Mouse (Mus musculus) macrophage (primary cell): ENCODE data around the gene Galm. TPM values are rescaled to one million over a fixed set of nuclear protein-coding genes. Genes with fewer than 3 reads are reported as not detected.

Source experiments
- H3K27ac ChIP-seq: fragments of 350-480 bp; formaldehyde crosslinking; 2 replicates; pipeline ENCODE4 v1.9.0; 2021
- H3K36me3 ChIP-seq: fragments of 350-480 bp; formaldehyde crosslinking; 2 replicates; pipeline ENCODE4 v1.9.0; 2021; ENCODE audit errors: inconsistent target
- H3K4me3 ChIP-seq: fragments of 350-480 bp; formaldehyde crosslinking; 2 replicates; pipeline ENCODE4 v1.9.0; 2021; ENCODE audit errors: inconsistent target
- H3K79me2 ChIP-seq: fragments of 350-480 bp; formaldehyde crosslinking; 2 replicates; pipeline ENCODE4 v1.9.0; 2021; ENCODE audit errors: inconsistent target
- WGBS: methylation state at CpG from one replicate; pipeline ENCODE4 v1.1.7; 2026; ENCODE audit warnings: inconsistent platforms; ENCODE audit not compliant: missing documents; 5-methylcytosine and 5-hydroxymethylcytosine counted together
- polyA plus RNA-seq: library from polyadenylated mRNA; stranded (reverse); fragments of 250-400 nt; gene quantifications from 3 replicates; pipeline ENCODE4 v1.2.4, GENCODE M21; 2018; ENCODE audit warnings: inconsistent platforms

The Galm gene
- polyA plus RNA-seq, 1 experiment from 2014 or later, result 26.5 TPM

DNA sequence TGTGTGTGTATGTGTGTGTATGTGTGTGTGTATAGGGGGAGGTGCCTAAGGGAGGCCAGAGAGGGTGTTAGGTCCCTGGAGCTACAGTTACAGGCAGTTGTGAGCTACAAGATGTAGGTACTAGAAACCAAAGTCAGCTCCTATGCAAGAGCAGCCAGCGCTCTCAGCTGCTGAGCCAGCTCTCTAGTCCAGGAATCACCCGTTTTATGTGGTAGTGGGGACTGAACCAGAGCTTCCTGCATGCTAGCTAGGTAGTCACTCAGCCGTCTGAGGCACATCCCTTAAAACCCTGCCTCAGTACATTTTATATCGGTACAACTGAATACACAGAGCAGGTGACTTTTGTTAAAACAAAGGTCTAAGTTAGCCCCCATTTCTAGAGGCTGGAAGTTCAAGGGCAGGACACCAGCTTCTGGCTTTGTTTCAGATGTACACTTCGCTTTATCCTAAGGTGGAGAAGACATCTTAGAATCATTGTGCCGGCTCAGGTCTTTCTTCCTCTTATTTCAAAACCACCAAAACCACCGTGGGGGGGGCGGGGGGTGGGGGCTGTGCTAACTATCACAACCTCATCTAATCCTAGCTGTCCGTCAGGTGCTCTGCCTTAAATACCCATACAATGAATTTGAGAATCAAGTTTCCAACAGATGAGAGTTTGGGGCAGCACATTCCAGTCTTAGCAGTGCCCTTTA lies 12.6 kb downstream of the Galm start:
- H3K79me2 ChIP-seq, result no peaks in the 10 kb centered on the region
- H3K36me3 ChIP-seq, result no peaks in the 10 kb centered on the region
- WGBS, result 22% methylated on average over 9 of the region's 9 CpGs
- H3K4me3 ChIP-seq, result no peak overlapping the region
- no peak overlapping the region for H3K27ac ChIP-seq

DNA sequence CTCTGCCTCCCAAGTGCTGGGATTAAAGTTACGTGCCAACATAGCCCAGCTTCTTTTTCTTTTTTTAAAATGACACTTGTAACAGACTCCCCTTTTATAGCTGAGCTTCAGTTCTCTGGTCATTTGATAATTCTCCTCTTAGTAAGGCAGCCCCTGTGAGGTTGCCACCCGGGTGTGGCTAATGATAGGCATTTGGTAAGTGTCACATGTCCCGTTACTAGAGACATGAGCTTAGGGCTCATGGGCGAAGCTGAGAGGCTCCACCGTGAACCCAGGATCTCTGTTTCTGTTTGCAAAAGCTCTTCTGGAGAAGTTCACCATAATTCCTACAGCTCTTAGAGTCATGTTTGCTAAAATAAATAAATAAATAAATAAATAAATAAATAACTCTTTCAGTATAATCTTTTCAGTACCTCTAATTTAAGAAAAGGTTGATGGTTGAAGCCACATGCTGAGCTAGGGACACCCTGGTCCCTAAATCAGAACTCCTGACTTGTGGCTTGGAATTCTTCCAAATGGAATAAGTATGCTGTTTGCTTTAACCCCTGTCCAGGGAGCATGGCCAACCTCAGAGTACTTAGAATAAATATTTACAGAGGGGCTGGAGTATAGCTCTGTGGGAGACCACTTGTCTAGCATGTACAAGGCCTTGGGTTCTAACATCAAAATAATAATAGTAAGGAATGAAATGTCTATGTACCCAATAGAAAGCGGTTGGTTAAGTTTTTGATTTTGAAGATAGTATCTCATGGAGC lies 16.4 kb downstream of the Galm start:
- H3K36me3 ChIP-seq, result no peaks in the 10 kb centered on the region
- 96% methylated on average over 6 of the region's 6 CpGs for WGBS
- H3K4me3 ChIP-seq, result no peak overlapping the region
- H3K79me2 ChIP-seq, result no peaks in the 10 kb centered on the region
- H3K27ac ChIP-seq, result no peak overlapping the region

DNA sequence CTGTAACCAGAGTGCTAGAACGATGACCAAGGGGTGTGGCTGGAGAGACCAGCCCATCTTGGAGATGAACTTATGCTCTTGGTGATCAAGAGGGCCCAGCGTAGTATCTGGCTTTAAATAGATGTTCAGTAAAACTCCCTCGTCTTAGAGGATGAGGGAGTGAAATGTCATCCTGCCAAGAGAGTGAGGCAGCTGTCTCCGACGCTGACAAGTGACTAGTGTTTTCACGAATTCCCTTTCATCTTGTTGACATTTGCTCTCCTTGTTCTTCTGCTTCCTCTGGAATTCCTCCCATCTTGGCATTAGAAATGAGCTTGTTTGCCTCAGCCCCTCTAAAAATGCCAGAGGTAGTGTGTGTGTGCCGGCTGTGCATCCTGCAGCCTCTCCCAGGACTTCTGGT lies 17.9 kb downstream of the Galm start:
- Histone ChIP-seq H3K4me3 (no peak overlapping the region), H3K36me3 (no peaks in the 10 kb centered on the region), H3K79me2 (no peaks in the 10 kb centered on the region), H3K27ac (no peak overlapping the region)
- 85% methylated on average over 7 of the region's 7 CpGs for WGBS

DNA sequence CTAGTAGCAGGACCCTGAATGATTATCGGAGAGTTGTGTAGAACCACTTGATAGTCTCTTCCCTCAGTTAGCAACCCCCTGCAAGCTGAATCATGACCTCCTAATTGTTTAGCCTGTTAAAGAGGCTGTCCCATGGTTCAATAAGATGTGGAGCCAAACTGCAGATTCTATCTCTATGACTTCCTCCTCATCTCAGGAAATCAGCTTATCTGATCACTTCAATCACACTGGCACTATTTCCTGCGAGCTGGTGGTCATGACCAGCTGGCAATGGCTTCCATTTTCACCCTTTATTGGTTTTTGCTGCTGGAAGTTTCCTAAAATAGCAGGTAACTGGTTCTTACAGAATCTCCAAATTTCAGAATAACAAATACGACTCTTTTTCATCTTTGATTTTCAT lies 18.5 kb downstream of the Galm start:
- H3K36me3 ChIP-seq, result no peaks in the 10 kb centered on the region
- whole genome bisulfite sequencing, result 56% methylated on average over 3 of the region's 3 CpGs
- no peak overlapping the region for H3K4me3 ChIP-seq
- H3K27ac ChIP-seq, result no peak overlapping the region
- no peaks in the 10 kb centered on the region for H3K79me2 ChIP-seq

DNA sequence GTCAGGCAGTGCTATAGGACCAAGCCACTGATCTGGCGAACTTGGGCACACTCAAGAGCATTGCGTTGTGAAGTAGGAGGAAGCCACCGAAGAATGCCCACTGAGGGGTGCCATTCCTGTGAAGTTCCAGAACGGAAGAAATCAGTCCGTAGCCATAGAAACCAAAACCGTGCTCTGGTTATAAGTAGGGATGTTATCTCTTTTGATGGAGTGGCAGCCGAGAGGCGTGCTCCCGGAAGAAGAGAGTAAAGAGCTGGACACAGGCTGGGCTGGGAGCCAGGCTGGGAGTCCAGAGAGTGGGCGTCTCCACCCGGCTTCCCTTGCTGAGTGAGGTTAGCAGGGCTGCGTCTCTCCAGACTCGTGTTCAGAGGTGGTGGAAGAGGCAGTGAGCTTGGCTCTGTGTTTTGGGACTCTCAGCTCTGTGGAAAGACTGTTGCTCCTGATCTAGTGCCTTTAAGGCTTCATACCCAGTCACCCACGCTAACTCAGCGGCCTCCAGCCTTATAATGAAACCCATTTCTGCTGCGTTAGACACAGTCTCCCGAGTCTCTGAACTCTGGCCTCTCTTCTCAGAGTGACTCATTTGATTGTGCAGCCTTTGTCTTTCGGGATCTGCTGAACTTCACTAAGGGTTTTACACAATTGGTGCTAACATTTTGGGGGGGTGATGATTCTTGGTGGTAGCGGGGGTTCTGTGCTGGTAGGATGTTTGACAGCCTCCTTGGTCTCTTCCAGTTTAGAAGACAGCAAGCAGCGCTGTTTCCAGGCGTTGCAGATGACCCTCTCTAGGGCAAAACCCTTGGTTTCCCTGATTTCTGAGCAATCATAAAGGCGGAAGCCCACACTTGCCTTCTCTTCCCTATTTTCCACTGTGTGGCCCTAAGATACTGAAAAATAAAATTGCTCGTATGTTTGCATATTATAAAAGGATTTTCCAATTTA lies 21.1 kb downstream of the Galm start:
- H3K36me3 ChIP-seq, result no peaks in the 10 kb centered on the region
- H3K4me3 ChIP-seq, result no peak overlapping the region
- WGBS, result 94% methylated on average over 23 of the region's 23 CpGs

DNA sequence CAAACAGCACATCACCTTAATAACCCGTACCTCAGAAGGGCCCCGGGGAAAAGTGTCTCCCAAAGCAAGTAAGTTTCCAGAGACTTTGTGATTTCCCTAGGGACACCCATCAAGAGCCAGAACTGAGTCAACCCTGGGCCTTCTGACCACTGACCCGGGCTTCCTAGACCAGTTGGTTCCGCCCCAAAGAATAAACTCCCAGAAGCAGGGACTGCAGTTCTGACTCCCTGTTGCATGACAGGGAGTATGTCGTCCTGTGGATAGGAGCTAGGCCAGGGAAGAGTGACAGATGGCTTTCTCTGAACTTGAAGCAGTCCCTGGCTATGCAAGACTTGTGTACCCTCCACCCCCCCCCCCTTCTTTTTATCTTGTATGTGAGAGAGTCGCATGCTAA lies 21.7 kb downstream of the Galm start:
- H3K27ac ChIP-seq, result no peak overlapping the region
- H3K36me3 ChIP-seq, result no peaks in the 10 kb centered on the region
- no peaks in the 10 kb centered on the region for H3K79me2 ChIP-seq
- H3K4me3 ChIP-seq, result no peak overlapping the region
- WGBS, result 95% methylated on average over 6 of the region's 6 CpGs

More for the DNA sequence above, 21.1 kb downstream of the Galm start:
- H3K27ac ChIP-seq, result no peak overlapping the region
- H3K79me2 ChIP-seq, result no peaks in the 10 kb centered on the region

DNA sequence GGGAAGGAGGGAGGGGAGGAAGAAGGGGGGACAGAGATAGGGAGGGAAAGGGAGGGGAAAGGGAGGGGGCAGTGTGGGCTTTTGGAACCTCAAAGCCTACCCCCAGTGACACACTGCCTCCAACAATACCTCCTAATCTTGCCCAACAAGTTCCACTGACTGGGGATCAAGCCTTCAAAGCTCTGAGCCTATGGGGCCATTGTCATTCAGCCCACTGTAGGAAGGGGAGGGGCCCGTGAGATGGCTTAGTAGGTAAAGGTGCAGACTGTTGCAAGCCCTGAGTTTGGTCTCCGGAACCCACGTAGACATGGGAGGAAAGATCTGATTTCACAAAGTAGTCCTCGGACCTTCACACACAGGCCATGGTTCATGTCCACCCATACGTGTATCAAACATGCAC lies 24.1 kb downstream of the Galm start:
- H3K4me3 ChIP-seq, result no peak overlapping the region
- H3K79me2 ChIP-seq, result no peaks in the 10 kb centered on the region
- no peak overlapping the region for H3K27ac ChIP-seq
- 93% methylated on average over 5 of the region's 5 CpGs for WGBS
- no peaks in the 10 kb centered on the region for H3K36me3 ChIP-seq

DNA sequence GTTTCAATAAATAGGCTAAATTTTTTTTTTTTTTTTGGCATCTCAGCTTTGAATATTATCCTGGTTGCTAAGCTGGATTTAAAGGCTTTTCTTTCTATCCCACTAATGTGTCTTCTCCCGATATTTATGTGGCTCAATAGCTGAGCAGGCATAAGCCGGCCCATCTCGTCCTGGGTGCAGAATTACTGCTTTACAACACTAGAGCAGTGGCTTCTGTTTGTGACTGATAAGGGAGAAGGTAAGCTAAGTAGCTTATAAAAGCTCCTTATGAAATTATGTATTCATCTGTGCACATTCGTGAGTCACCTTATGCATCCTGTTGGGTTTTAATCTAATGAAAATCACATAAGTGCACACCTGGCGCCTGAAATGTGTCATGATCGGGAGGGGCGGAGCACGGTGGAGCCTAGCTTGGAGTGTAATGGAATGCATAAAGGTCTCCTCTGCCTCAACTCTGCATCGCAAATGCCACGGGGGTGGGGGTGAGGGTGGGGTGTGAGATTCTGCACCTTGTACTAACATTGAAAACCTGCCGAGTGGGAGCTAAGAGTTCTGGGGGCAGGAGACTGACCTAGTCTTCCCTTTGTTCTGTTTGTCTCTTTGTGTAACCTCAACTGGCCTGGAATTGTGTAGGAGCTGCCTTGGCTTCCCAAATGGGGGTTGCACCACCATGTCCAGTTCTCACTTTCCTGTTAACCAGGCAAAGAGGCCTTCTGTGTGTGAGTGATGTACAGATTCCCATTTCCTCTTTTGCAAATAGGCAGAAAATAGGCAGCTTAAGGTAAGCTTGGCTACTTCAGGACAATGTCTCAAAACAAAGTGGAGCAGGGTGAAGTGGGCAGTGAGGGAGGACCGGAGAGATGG lies 25.7 kb downstream of the Galm start:
- H3K27ac ChIP-seq, result no peak overlapping the region
- no peaks in the 10 kb centered on the region for H3K36me3 ChIP-seq
- H3K4me3 ChIP-seq, result no peak overlapping the region
- no peaks in the 10 kb centered on the region for H3K79me2 ChIP-seq
- 90% methylated on average over 12 of the region's 12 CpGs for WGBS

DNA sequence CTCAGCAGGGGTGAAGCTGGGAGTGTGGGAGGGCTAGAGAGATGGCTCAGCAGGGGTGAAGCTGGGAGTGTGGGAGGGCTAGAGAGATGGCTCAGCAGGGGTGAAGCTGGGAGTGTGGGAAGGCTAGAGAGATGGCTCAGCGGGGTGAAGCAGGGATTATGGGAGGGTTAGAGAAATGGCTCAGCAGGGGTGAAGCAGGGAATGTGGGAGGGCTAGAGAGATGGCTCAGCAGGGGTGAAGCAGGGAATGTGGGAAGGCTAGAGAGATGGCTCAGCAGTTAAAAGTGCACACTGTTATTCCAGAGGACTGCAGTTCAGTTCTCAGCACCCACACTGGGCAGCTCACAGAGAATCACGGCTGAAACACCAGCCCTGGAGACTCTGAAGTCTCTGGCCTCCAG lies 26.4 kb downstream of the Galm start:
- 100% methylated on average over 2 of the region's 2 CpGs for WGBS
- no peaks in the 10 kb centered on the region for H3K36me3 ChIP-seq
- no peak overlapping the region for H3K4me3 ChIP-seq
- H3K79me2 ChIP-seq, result no peaks in the 10 kb centered on the region
- no peak overlapping the region for H3K27ac ChIP-seq

DNA sequence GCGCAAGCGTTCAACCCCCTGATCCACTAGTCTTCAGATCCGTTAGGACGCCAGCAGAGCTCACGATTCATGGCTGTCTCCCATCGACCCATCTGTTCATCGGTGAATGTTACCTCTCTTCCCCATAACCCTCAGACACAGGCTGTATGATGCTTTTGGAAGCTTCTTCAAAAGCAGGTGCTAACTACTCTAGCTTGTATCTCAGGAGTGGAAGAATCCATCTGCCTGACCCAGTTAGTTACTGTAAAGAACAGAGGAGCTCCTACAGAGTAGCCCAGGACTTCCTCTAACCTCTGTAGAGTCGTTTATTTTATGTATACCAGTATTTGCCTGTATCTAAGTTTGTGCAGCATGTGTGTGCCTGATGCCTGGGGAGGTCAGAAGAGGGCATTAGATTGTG lies 29.6 kb downstream of the Galm start:
- WGBS, result 85% methylated on average over 8 of the region's 8 CpGs
- H3K4me3 ChIP-seq, result no peak overlapping the region
- no peaks in the 10 kb centered on the region for H3K36me3 ChIP-seq
- no peaks in the 10 kb centered on the region for H3K79me2 ChIP-seq
- H3K27ac ChIP-seq, result no peak overlapping the region

DNA sequence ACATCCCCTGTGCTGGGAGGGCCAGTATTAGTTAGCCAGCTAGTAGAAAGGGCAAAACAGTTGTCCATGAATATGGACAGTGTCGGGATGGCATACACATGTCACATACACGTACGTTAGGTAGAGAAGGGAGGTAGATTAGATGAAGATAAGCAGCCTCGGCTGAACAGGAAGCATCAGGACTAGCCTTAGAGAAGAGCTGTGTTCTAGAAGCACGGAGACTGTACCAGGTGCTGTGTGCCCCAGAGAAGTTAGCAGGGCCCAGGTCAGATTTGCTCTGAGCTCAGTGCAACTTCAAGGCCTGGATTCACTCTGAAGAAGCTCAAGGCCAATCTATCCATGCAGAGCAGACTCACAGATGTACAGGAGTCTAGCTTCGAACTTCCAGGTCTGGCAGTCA lies 30.2 kb downstream of the Galm start:
- Histone ChIP-seq H3K4me3 (no peak overlapping the region), H3K36me3 (no peaks in the 10 kb centered on the region), H3K27ac (no peak overlapping the region), H3K79me2 (no peaks in the 10 kb centered on the region)
- WGBS, result 80% methylated on average over 6 of the region's 6 CpGs

DNA sequence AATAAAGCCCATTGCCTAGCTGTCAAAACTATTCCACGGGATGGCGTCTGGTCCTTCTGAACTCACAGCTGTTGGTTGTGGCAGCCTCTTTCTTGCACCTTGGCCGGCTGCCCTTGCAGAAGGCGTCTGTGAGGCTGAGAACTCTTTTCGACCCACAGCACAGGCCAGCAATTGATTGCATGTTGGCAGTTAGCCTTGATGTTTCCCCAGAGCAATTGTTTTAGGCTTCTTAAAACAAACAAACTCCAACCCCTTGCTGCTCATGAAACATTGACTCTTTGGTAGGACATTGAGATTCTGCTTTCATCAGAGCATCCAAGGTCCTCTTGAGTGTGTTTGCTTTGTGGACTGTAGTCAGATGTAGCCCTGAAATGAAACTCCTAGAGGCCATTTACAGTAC lies 33.2 kb downstream of the Galm start:
- Histone ChIP-seq H3K79me2 (no peaks in the 10 kb centered on the region), H3K27ac (no peak overlapping the region), H3K36me3 (no peaks in the 10 kb centered on the region), H3K4me3 (no peak overlapping the region)
- 86% methylated on average over 5 of the region's 5 CpGs for WGBS

DNA sequence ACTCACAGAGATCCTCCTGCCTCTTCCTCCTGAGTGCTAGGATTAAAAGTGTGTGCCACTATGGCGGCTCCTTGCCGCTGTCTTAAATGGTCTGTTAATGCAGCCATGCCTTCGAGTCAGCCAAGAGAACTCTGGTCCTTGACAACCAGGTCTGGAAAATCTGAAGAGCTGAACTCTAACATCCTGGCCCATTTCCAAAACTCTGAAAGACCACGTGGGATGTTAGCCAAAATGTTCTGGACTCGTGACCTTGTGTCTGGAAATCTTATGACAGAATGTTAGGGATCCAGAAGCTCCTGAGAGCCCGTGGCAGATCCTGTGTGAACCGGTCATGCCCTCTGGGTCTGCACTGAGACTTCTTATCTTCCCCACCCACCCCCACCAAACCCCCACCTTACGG lies 36.7 kb downstream of the Galm start:
- Histone ChIP-seq H3K27ac (no peak overlapping the region), H3K79me2 (no peaks in the 10 kb centered on the region), H3K36me3 (no peaks in the 10 kb centered on the region), H3K4me3 (no peak overlapping the region)
- 91% methylated on average over 8 of the region's 8 CpGs for WGBS

DNA sequence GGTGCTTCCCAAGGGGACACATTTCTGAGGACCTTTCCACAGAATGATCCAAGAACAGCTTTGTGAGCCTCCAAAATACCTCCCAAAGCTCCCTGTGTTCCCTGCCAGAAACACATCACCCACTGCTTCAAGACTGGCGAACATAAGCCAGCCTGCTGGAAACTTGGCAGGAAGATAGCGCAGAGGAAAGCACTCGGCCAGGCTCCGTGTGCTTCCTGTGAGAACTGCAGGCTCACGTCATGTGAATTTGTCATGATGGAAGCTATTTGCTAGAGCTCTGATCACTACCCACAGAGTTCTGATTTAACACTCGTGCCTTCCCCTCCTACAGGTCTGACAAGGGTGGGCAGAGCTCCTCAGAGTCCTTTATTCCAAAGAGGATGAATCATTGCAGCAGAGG lies 38.5 kb downstream of the Galm start:
- Histone ChIP-seq H3K4me3 (no peak overlapping the region), H3K79me2 (no peaks in the 10 kb centered on the region), H3K36me3 (no peaks in the 10 kb centered on the region), H3K27ac (no peak overlapping the region)
- WGBS, result 50% methylated on average over 6 of the region's 6 CpGs
